ENCODE assay signal across 9 mouse cellular contexts in genomic region chr1:65010153-65010552, GRCm38 (mm10). TPM values are rescaled to one million over a fixed set of nuclear protein-coding genes. Genes with fewer than 3 reads are reported as not detected.
DNase-seq lines count a peak whose midpoint lies in the region; ATAC-seq and TF ChIP-seq lines count a peak whose summit lies in the region.
"Had no signal": no experiment of that assay in that cellular context is flagged by ENCODE, and none has a peak within 500 bp of the region (broad histone marks: within the 10 kb centered on the region; RNA-seq: fewer than 3 reads in every experiment).

No protein-coding gene starts in this region.

- H3K4me3 ChIP-seq in embryonic facial prominence, embryonic 11.5 days (ENCODE audit: low read depth, low read length), result no peak overlapping the region
- H3K4me3 ChIP-seq in heart, postnatal 0 days (ENCODE audit: low read depth, low read length), result no peak overlapping the region
- H3K4me3 ChIP-seq in liver, postnatal 0 days (ENCODE audit: low read depth, low read length), result no peak overlapping the region
- H3K4me3 ChIP-seq in neural tube, embryonic 15.5 days (replicated peaks), result no peak overlapping the region

- no peak overlapping the region for H3K27ac ChIP-seq in embryonic facial prominence, embryonic 11.5 days (replicated peaks; ENCODE audit: low read depth, low read length)
- H3K27ac ChIP-seq in heart, postnatal 0 days (ENCODE audit: low read depth), result no peak overlapping the region
- no peak overlapping the region for H3K27ac ChIP-seq in liver, postnatal 0 days (ENCODE audit: low read depth)
- H3K27ac ChIP-seq in neural tube, embryonic 15.5 days (replicated peaks), result no peak overlapping the region

- no peaks in the 10 kb centered on the region for H3K36me3 ChIP-seq in embryonic facial prominence, embryonic 11.5 days (replicated peaks; ENCODE audit: control insufficient read depth, insufficient read depth, low read depth, low read length)
- H3K36me3 ChIP-seq in heart, postnatal 0 days (replicated peaks; ENCODE audit: control insufficient read depth, insufficient read depth, low read length), result no peaks in the 10 kb centered on the region
- no peaks in the 10 kb centered on the region for H3K36me3 ChIP-seq in liver, postnatal 0 days (replicated peaks; ENCODE audit: insufficient read depth, low read length)
- no peaks in the 10 kb centered on the region for H3K36me3 ChIP-seq in neural tube, embryonic 15.5 days

- H3K9ac ChIP-seq in embryonic facial prominence, embryonic 11.5 days (replicated peaks; ENCODE audit: low read length), result no peak overlapping the region
- no peak overlapping the region for H3K9ac ChIP-seq in heart, postnatal 0 days (replicated peaks; ENCODE audit: low read depth, low read length)
- no peak overlapping the region for H3K9ac ChIP-seq in liver, postnatal 0 days (replicated peaks)
- no peak overlapping the region for H3K9ac ChIP-seq in neural tube, embryonic 15.5 days (replicated peaks)

- TF ChIP-seq CTCF in heart, postnatal 0 days (IDR thresholded peaks at IDR 0.05; ENCODE audit: low read depth), result peak; percentile 99
- peak; percentile 97 for TF ChIP-seq CTCF in liver, postnatal 0 days (IDR thresholded peaks at IDR 0.05; ENCODE audit: low read depth)

- H3K4me1 ChIP-seq in embryonic facial prominence, embryonic 11.5 days (ENCODE audit: control insufficient read depth, insufficient read depth, low read length), result no peaks in the 10 kb centered on the region
- H3K4me1 ChIP-seq in heart, postnatal 0 days (ENCODE audit: control insufficient read depth, insufficient read depth), result no peaks in the 10 kb centered on the region
- no peaks in the 10 kb centered on the region for H3K4me1 ChIP-seq in liver, postnatal 0 days (ENCODE audit: insufficient read depth)
- H3K4me1 ChIP-seq in neural tube, embryonic 15.5 days, result no peaks in the 10 kb centered on the region

- no peaks in the 10 kb centered on the region for H3K9me3 ChIP-seq in embryonic facial prominence, embryonic 11.5 days (replicated peaks; ENCODE audit: control insufficient read depth, low read length)
- H3K9me3 ChIP-seq in heart, postnatal 0 days (replicated peaks; ENCODE audit: control insufficient read depth, low read length), result 0 out of 2 replicates have a peak, but pooled peaks cover 4% of the 10 kb centered on the region
- no peaks in the 10 kb centered on the region for H3K9me3 ChIP-seq in liver, postnatal 0 days (ENCODE audit: low read length)
- no peaks in the 10 kb centered on the region for H3K9me3 ChIP-seq in neural tube, embryonic 15.5 days (replicated peaks)

- no peaks in the 10 kb centered on the region for H3K27me3 ChIP-seq in embryonic facial prominence, embryonic 11.5 days (ENCODE audit: control insufficient read depth, insufficient read depth, low read length)
- no peaks in the 10 kb centered on the region for H3K27me3 ChIP-seq in heart, postnatal 0 days (ENCODE audit: control insufficient read depth, insufficient read depth, low read length)
- H3K27me3 ChIP-seq in liver, postnatal 0 days (ENCODE audit: insufficient read depth, low read length), result no peaks in the 10 kb centered on the region
- no peaks in the 10 kb centered on the region for H3K27me3 ChIP-seq in neural tube, embryonic 15.5 days (replicated peaks)

- DNase-seq in CD4-positive, CD25-positive, alpha-beta regulatory T cell, adult 2 months (ENCODE audit: low read depth, low spot score), result peak; percentile 83
- peak; percentile 73 for DNase-seq in adrenal gland, postnatal 10 days
- DNase-seq in embryonic facial prominence, embryonic 11.5 days (ENCODE audit: low spot score), result peak; percentile 90
- peak; percentile 94 for DNase-seq in heart, postnatal 0 days (ENCODE audit: low spot score)
- peak; percentile 43 to 72 for DNase-seq in kidney, postnatal 25 days
- peak; percentile 68 for DNase-seq in liver, postnatal 0 days
- peak; percentile 28 to 77 for DNase-seq in thymus, postnatal 10 days (ENCODE audit: low spot score in 2 of 2)

- 12% methylated on average over 9 of the region's 9 CpGs for WGBS in embryonic facial prominence, embryonic 11.5 days
- WGBS in heart, postnatal 0 days, result 4% methylated on average over 9 of the region's 9 CpGs
- 12% methylated on average over 9 of the region's 9 CpGs for WGBS in liver, postnatal 0 days (ENCODE audit: insufficient replicate concordance)
- 17% methylated on average over 9 of the region's 9 CpGs for WGBS in neural tube, embryonic 15.5 days

- peak; percentile 65; the same call in 1 of the 2 replicates for ATAC-seq in embryonic facial prominence, embryonic 11.5 days (replicated peaks; ENCODE audit: insufficient number of reproducible peaks, low FRiP score, low TSS enrichment, low read depth)
- peak; percentile 74 for ATAC-seq in heart, postnatal 0 days (ENCODE audit: insufficient read depth, low read depth)
- ATAC-seq in liver, postnatal 0 days, result peak; percentile 56
- ATAC-seq in neural tube, embryonic 15.5 days (ENCODE audit: low FRiP score), result peak; percentile 85; the same call in 1 of the 2 replicates

- no peak for TF ChIP-seq EP300 in heart, postnatal 0 days (IDR thresholded peaks at IDR 0.05; ENCODE audit: low read depth)
- no peak for TF ChIP-seq EP300 in liver, postnatal 0 days (IDR thresholded peaks at IDR 0.05; ENCODE audit: low read depth)

- no peak overlapping the region for H3K4me2 ChIP-seq in embryonic facial prominence, embryonic 11.5 days (ENCODE audit: low read depth, low read length)
- no peak overlapping the region for H3K4me2 ChIP-seq in heart, postnatal 0 days (ENCODE audit: low read depth, low read length)
- no peak overlapping the region for H3K4me2 ChIP-seq in liver, postnatal 0 days (ENCODE audit: low read depth, low read length)
- no peak overlapping the region for H3K4me2 ChIP-seq in neural tube, embryonic 15.5 days

RNA-seq across cellular contexts. Expression of gene Akr1cl, which starts 22.4 kb away (rescaled TPM):
- total RNA-seq in adrenal gland, postnatal 10 days (2021), result 100 to 1,000 TPM; 263 to 490 TPM
- polyA plus RNA-seq in embryonic facial prominence, embryonic 11.5 days (2014; fragmentation: Nextera tagmentation; extraction: Ambion mirVana), result 0.18 and 1.0 TPM in 2 replicates
- 1.4 TPM in 1 of 2 replicates, not detected in the other for total RNA-seq in heart, postnatal 0 days (2014; rRNA removed; ENCODE audit: low replicate concordance)
- 0.51 and 0.66 TPM in 2 replicates for polyA plus RNA-seq in heart, postnatal 0 days (2015; fragmentation: Nextera tagmentation; extraction: Ambion mirVana)
- polyA plus RNA-seq in liver, postnatal 0 days (2015; fragmentation: Nextera tagmentation; extraction: Ambion mirVana), result not detected in 2 replicates
- polyA plus RNA-seq in neural tube, embryonic 15.5 days (2015; fragmentation: Nextera tagmentation; extraction: Ambion mirVana), result 0.38 TPM in 1 of 2 replicates, not detected in the other

RNA-seq across cellular contexts. Expression of gene Cryge, which starts 40.8 kb away (rescaled TPM):
- total RNA-seq in adrenal gland, postnatal 10 days (2021), result not detected
- polyA plus RNA-seq in embryonic facial prominence, embryonic 11.5 days (2014; fragmentation: Nextera tagmentation; extraction: Ambion mirVana), result 0.72 and 6.9 TPM in 2 replicates
- not detected in 2 replicates for total RNA-seq in heart, postnatal 0 days (2014; rRNA removed; ENCODE audit: low replicate concordance)
- polyA plus RNA-seq in heart, postnatal 0 days (2015; fragmentation: Nextera tagmentation; extraction: Ambion mirVana), result not detected in 2 replicates
- polyA plus RNA-seq in liver, postnatal 0 days (2015; fragmentation: Nextera tagmentation; extraction: Ambion mirVana), result not detected in 2 replicates
- polyA plus RNA-seq in neural tube, embryonic 15.5 days (2015; fragmentation: Nextera tagmentation; extraction: Ambion mirVana), result not detected in 2 replicates
- polyA plus RNA-seq: heart, embryonic 14.5 days had no signal

RNA-seq across cellular contexts. Expression of gene Crygd, which starts 53.1 kb away (rescaled TPM):
- not detected for total RNA-seq in adrenal gland, postnatal 10 days (2021)
- polyA plus RNA-seq in embryonic facial prominence, embryonic 11.5 days (2014; fragmentation: Nextera tagmentation; extraction: Ambion mirVana), result not detected in 2 replicates
- total RNA-seq in heart, postnatal 0 days (2014; rRNA removed; ENCODE audit: low replicate concordance), result not detected in 2 replicates
- polyA plus RNA-seq in heart, postnatal 0 days (2015; fragmentation: Nextera tagmentation; extraction: Ambion mirVana), result not detected in 2 replicates
- not detected in 2 replicates for polyA plus RNA-seq in liver, postnatal 0 days (2015; fragmentation: Nextera tagmentation; extraction: Ambion mirVana)
- polyA plus RNA-seq in neural tube, embryonic 15.5 days (2015; fragmentation: Nextera tagmentation; extraction: Ambion mirVana), result not detected in 2 replicates
- polyA plus RNA-seq: heart, embryonic 14.5 days had no signal

RNA-seq across cellular contexts. Expression of gene Plekhm3, which starts 53.5 kb away (rescaled TPM):
- total RNA-seq in adrenal gland, postnatal 10 days (2021), result 10 to 100 TPM; 16.2 to 22.5 TPM
- polyA plus RNA-seq in embryonic facial prominence, embryonic 11.5 days (2014; fragmentation: Nextera tagmentation; extraction: Ambion mirVana), result 5.2 and 6.0 TPM in 2 replicates
- total RNA-seq in heart, postnatal 0 days (2014; rRNA removed; ENCODE audit: low replicate concordance), result 3.1 and 12.4 TPM in 2 replicates
- polyA plus RNA-seq in heart, postnatal 0 days (2015; fragmentation: Nextera tagmentation; extraction: Ambion mirVana), result 3.5 and 4.2 TPM in 2 replicates
- 1.1 and 1.4 TPM in 2 replicates for polyA plus RNA-seq in liver, postnatal 0 days (2015; fragmentation: Nextera tagmentation; extraction: Ambion mirVana)
- polyA plus RNA-seq in neural tube, embryonic 15.5 days (2015; fragmentation: Nextera tagmentation; extraction: Ambion mirVana), result 10.8 and 12.0 TPM in 2 replicates
